Mouse (Mus musculus): Measurements from ENCODE around the gene Chd8. TPM values are rescaled to one million over a fixed set of nuclear protein-coding genes. Genes with fewer than 3 reads are reported as not detected.

Chd8 gene
- polyA plus RNA-seq, 1 experiment from 2014 or later: 31.8 TPM

DNA sequence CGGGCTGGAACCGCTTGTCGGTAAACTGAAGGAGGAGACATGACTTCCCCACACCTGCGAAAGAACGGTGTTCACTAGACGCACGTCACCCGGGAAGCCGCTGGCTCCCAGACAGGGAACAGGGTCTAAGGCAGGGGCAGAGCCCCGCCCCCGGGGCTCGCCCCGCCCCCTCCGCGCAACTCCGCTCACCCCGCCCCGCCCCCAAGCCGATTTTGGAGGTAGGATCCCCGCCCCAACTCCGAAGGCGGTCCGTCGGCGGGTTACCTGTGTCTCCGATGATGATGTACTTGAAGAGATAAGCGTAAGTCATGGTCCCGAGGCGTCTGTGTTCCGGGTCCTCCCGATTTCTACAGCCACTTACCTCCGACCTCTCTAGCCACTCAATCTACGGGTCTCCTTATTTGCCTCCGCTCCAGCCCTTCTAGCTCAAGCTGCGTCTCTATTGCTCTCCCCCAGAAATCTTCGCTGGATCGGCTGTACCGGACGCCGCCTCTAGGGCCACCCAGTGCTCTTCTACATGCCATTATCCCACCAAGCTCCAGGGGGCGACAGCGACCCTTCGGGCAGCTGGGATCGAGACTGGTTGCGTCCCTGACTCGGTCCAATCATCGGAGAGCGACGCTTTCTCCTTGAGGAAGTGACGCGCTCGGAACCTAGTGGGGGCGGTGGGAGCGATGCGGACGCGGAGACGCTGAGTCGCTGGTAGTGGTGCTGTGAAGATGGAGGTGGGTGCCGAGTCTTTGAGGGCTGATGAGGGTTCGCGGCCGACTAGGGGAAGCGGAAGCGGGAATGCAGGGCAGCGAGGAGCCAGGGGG lies 21.6 kb upstream of the Chd8 start, which contains the start of the genes Tox4 and Rab2b:
TSS of gene Tox4 (plus strand) at position 215 of the 815 bp plus-strand sequence.
TSS of gene Rab2b (minus strand) at position 614 of the 815 bp plus-strand sequence.
- no peaks in the 10 kb centered on the region for H3K27me3 ChIP-seq (ENCODE audit: control insufficient read depth, insufficient read depth, low read length)
- H3K9me3 ChIP-seq (replicated peaks; ENCODE audit: control insufficient read depth, low read length): no peaks in the 10 kb centered on the region
- peak within 1 kb of the TSS; percentile 82 for H3K27ac ChIP-seq (ENCODE audit: low read length)
- H3K4me2 ChIP-seq (ENCODE audit: low read depth, low read length): peak within 1 kb of the TSS; percentile 66
- peaks cover 8% of the 10 kb centered on the region for H3K4me1 ChIP-seq (ENCODE audit: control insufficient read depth, insufficient read depth, low read length)
- peak within 1 kb of the TSS; percentile 81 for H3K4me3 ChIP-seq (replicated peaks; ENCODE audit: low read length)
- H3K36me3 ChIP-seq (ENCODE audit: control insufficient read depth, insufficient read depth, low read length): no peaks in the 10 kb centered on the region
- WGBS: under 1% methylated on average over 66 of the region's 66 CpGs
- H3K9ac ChIP-seq (ENCODE audit: low read length): peak within 1 kb of the TSS; percentile 87
- ATAC-seq (ENCODE audit: insufficient read depth, low FRiP score): peak; percentile 99

GRCm38 (mm10) chr14:52277210-52277609 lies 19.6 kb upstream of the Chd8 start:
- H3K4me1 ChIP-seq (ENCODE audit: control insufficient read depth, insufficient read depth, low read length): peaks cover 8% of the 10 kb centered on the region
- H3K9me3 ChIP-seq (replicated peaks; ENCODE audit: control insufficient read depth, low read length): no peaks in the 10 kb centered on the region
- no peak overlapping the region for H3K9ac ChIP-seq (ENCODE audit: low read length)
- no peak overlapping the region for H3K4me3 ChIP-seq (replicated peaks; ENCODE audit: low read length)
- H3K27me3 ChIP-seq (ENCODE audit: control insufficient read depth, insufficient read depth, low read length): no peaks in the 10 kb centered on the region
- no peaks in the 10 kb centered on the region for H3K36me3 ChIP-seq (ENCODE audit: control insufficient read depth, insufficient read depth, low read length)
- no peak overlapping the region for H3K27ac ChIP-seq (ENCODE audit: low read length)
- no peak overlapping the region for H3K4me2 ChIP-seq (ENCODE audit: low read depth, low read length)
- no peak for ATAC-seq (ENCODE audit: insufficient read depth, low FRiP score)
- 95% methylated on average over 4 of the region's 4 CpGs for WGBS

DNA sequence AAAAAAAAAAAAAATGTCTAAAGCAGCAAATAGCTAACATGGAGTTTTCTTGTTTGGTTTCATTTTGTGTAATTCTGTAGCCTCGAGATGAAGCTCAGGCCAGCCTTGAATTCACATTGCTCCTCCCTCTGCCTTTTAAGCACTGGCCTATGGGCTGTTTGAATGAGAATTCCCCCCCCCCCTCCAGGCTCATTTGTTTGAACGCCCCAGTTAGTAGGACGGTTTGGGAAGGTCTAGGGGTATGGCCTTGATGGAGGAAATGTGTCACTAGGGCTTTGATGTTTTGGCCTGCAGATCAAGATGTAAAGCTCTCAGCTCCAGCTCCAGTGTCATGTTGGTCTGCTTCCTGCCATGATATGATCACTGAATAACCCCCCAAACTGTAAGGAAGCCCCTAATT lies 15.2 kb upstream of the Chd8 start:
- H3K9me3 ChIP-seq (replicated peaks; ENCODE audit: control insufficient read depth, low read length): no peaks in the 10 kb centered on the region
- H3K4me1 ChIP-seq (ENCODE audit: control insufficient read depth, insufficient read depth, low read length): no peaks in the 10 kb centered on the region
- H3K9ac ChIP-seq (ENCODE audit: low read length): no peak overlapping the region
- H3K27ac ChIP-seq (ENCODE audit: low read length): no peak overlapping the region
- H3K36me3 ChIP-seq (ENCODE audit: control insufficient read depth, insufficient read depth, low read length): peaks cover 6% of the 10 kb centered on the region; the same call in 1 of the 2 replicates
- no peak overlapping the region for H3K4me2 ChIP-seq (ENCODE audit: low read depth, low read length)
- no peak for ATAC-seq (ENCODE audit: insufficient read depth, low FRiP score)
- no peaks in the 10 kb centered on the region for H3K27me3 ChIP-seq (ENCODE audit: control insufficient read depth, insufficient read depth, low read length)
- 68% methylated on average over 3 of the region's 3 CpGs for WGBS
- no peak overlapping the region for H3K4me3 ChIP-seq (replicated peaks; ENCODE audit: low read length)

- peak overlapping the region; percentile 96 for H3K27ac ChIP-seq (ENCODE audit: low read length)
- H3K4me3 ChIP-seq (replicated peaks; ENCODE audit: low read length): peak overlapping the region; percentile 98
- H3K9me3 ChIP-seq (replicated peaks; ENCODE audit: control insufficient read depth, low read length): no peaks in the 10 kb centered on the region
- WGBS: 6% methylated on average over 18 of the region's 18 CpGs
- no peaks in the 10 kb centered on the region for H3K36me3 ChIP-seq (ENCODE audit: control insufficient read depth, insufficient read depth, low read length)
- peak overlapping the region; percentile 85 for H3K4me2 ChIP-seq (ENCODE audit: low read depth, low read length)
- no peak for ATAC-seq (ENCODE audit: insufficient read depth, low FRiP score)
- H3K4me1 ChIP-seq (ENCODE audit: control insufficient read depth, insufficient read depth, low read length): peaks cover 6% of the 10 kb centered on the region
- H3K9ac ChIP-seq (ENCODE audit: low read length): peak overlapping the region; percentile 94
- no peaks in the 10 kb centered on the region for H3K27me3 ChIP-seq (ENCODE audit: control insufficient read depth, insufficient read depth, low read length)
Observed at GRCm38 (mm10) chr14:52256311-52257175, 1.0 kb downstream of the Chd8 start.

DNA sequence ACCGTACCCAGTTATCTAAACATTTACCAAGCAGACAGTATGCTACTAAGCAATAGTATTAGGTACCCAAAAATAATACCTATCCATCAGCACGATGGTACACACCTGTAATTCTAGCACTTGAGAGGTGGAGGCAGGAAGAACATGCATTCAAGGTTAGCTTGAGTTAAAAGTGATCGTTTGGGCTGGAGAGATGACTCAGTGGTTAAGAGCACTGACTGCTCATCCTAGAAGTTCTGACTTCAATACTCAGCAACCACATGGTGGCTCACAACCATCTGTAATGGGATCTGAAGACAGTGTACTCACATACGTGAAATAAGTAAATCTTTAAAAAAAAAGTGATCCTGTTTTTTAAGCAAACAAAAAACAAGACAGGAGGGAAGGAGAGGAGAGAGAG lies 11.5 kb downstream of the Chd8 start:
- WGBS: 73% methylated on average over 4 of the region's 4 CpGs
- H3K36me3 ChIP-seq (ENCODE audit: control insufficient read depth, insufficient read depth, low read length): no peaks in the 10 kb centered on the region
- no peak for ATAC-seq (ENCODE audit: insufficient read depth, low FRiP score)
- no peaks in the 10 kb centered on the region for H3K27me3 ChIP-seq (ENCODE audit: control insufficient read depth, insufficient read depth, low read length)
- no peak overlapping the region for H3K4me2 ChIP-seq (ENCODE audit: low read depth, low read length)
- no peak overlapping the region for H3K27ac ChIP-seq (ENCODE audit: low read length)
- no peak overlapping the region for H3K9ac ChIP-seq (ENCODE audit: low read length)
- H3K9me3 ChIP-seq (replicated peaks; ENCODE audit: control insufficient read depth, low read length): no peaks in the 10 kb centered on the region
- peaks cover 11% of the 10 kb centered on the region for H3K4me1 ChIP-seq (ENCODE audit: control insufficient read depth, insufficient read depth, low read length)
- H3K4me3 ChIP-seq (replicated peaks; ENCODE audit: low read length): no peak overlapping the region

DNA sequence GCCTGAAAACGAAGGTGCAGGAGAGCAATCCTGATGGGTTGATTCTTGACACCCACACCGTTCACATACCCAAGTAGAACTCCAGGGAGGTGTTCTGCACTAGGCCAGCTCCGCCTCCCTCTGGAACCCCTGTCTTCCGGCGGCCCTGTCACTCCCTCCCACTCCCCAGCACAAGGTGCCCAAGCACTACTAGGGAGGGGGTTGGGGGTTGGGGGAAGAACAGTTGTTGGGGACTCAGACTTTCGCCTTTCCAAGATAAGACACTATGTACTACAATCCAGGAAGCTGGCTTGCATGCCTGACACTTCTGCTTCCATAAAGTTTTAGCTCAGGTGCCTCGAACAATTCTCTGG lies 12.9 kb downstream of the Chd8 start:
- Histone ChIP-seq H3K9me3 (replicated peaks; ENCODE audit: control insufficient read depth, low read length) (no peaks in the 10 kb centered on the region), H3K4me1 (ENCODE audit: control insufficient read depth, insufficient read depth, low read length) (peaks cover 11% of the 10 kb centered on the region), H3K4me3 (replicated peaks; ENCODE audit: low read length) (peak overlapping the region; percentile 94), H3K27me3 (ENCODE audit: control insufficient read depth, insufficient read depth, low read length) (no peaks in the 10 kb centered on the region), H3K4me2 (ENCODE audit: low read depth, low read length) (peak overlapping the region; percentile 62), H3K36me3 (ENCODE audit: control insufficient read depth, insufficient read depth, low read length) (no peaks in the 10 kb centered on the region), H3K9ac (ENCODE audit: low read length) (peak overlapping the region; percentile 89), H3K27ac (ENCODE audit: low read length) (peak overlapping the region; percentile 61)
- WGBS: 8% methylated on average over 7 of the region's 7 CpGs
- peak; percentile 75 for ATAC-seq (ENCODE audit: insufficient read depth, low FRiP score)

DNA sequence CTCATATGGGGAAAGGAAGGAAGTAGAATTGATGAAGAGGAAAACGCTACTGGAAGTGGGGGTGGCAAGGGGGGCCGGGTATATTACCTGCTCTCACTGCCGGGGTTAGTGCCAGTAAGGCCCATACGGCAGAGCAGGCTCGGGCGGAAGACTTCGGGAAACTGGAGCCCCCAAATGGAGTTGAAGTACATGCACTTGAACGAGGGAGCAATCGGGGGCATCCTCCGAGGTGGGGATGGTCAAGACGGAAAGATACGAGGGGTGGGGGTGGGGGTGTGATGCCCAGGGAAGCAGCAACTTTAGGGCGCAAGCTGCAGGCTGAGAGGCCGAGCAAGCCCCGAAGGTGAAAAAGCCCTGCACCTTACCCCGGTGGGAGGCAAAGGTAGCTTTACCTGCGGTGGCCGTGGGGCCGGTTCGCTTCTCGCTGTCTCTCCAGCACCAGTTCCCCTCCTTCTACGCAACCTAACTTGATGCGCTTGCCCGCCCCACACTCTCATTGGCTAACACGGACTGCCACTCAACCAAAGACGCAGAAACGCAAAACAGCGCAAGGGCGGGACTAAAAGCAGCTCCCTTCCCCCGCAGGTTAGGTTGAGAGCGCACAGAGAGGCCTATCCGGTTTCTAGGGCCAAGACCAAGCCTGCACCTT lies 13.4 kb downstream of the Chd8 start:
- ATAC-seq (ENCODE audit: insufficient read depth, low FRiP score): peak; percentile 99

DNA sequence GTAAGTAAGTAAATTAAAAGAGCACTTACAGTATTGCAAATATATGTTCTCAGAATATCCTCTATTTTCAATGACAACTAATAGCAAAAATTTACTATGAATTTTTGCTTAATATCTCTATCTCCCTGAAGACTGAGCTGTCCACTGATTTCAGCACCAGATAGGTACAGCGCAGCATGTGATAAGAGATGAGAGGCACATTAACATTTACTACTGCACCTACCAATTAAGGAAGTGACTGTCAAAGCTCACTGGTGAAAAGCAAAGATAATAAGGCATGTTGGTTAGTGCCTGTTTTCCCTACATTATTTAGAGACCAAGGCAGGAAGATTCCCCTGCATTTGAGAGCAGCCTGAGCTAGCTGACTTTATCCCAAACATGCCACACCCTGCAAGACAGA lies 21.4 kb downstream of the Chd8 start:
- Histone ChIP-seq H3K9ac (ENCODE audit: low read length) (no peak overlapping the region), H3K4me3 (replicated peaks; ENCODE audit: low read length) (no peak overlapping the region), H3K27ac (ENCODE audit: low read length) (no peak overlapping the region), H3K27me3 (ENCODE audit: control insufficient read depth, insufficient read depth, low read length) (no peaks in the 10 kb centered on the region), H3K9me3 (replicated peaks; ENCODE audit: control insufficient read depth, low read length) (no peaks in the 10 kb centered on the region), H3K4me2 (ENCODE audit: low read depth, low read length) (no peak overlapping the region), H3K4me1 (ENCODE audit: control insufficient read depth, insufficient read depth, low read length) (no peaks in the 10 kb centered on the region), H3K36me3 (ENCODE audit: control insufficient read depth, insufficient read depth, low read length) (peaks cover 26% of the 10 kb centered on the region)
- no peak for ATAC-seq (ENCODE audit: insufficient read depth, low FRiP score)
- 98% methylated on average over 1 of the region's 1 CpGs for WGBS

More for the DNA sequence above, 13.4 kb downstream of the Chd8 start:
- H3K36me3 ChIP-seq (ENCODE audit: control insufficient read depth, insufficient read depth, low read length): no peaks in the 10 kb centered on the region
- H3K4me2 ChIP-seq (ENCODE audit: low read depth, low read length): peak overlapping the region; percentile 72
- H3K4me3 ChIP-seq (replicated peaks; ENCODE audit: low read length): peak overlapping the region; percentile 94
- peak overlapping the region; percentile 70 for H3K27ac ChIP-seq (ENCODE audit: low read length)
- peaks cover 11% of the 10 kb centered on the region for H3K4me1 ChIP-seq (ENCODE audit: control insufficient read depth, insufficient read depth, low read length)
- H3K9me3 ChIP-seq (replicated peaks; ENCODE audit: control insufficient read depth, low read length): no peaks in the 10 kb centered on the region
- under 1% methylated on average over 32 of the region's 32 CpGs for WGBS
- H3K9ac ChIP-seq (ENCODE audit: low read length): peak overlapping the region; percentile 89
- H3K27me3 ChIP-seq (ENCODE audit: control insufficient read depth, insufficient read depth, low read length): no peaks in the 10 kb centered on the region
